Mouse (Mus musculus) left cerebral cortex, adult 18-20 months (tissue): ENCODE measurements at regions not wholly inside any gene's neighbourhood (a gene's known extent, or its start where the extent isn't known, plus 50 kb on each side); places are given as distances from the start of the nearest gene placed in this dataset.

Experiments
- DNase-seq, 2 experiments: peaks; one replicate each; pipeline ENCODE4 v3.0.0; 2021 to 2022; ENCODE audit warnings: low spot score in 2 of 2, mixed read lengths in 1 of 2

DNA sequence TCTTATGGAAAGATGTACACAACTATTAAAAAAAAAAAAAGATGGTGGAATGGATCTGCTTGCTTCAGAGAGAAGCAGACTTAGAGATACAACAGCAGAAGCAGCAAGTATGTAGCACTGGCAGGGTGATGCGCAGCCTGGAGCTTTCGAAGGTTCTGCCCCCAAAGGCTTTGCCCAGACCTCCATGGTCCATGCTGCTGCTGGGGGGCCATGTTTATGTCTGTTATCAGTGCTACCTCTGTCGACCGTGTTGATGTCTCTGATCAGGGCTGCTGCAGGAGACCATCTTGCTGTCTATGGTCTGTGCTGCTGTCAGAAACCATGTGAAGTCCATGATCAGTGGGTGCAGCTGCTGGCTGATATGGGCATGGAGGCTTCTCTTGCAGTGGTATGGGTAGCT lies 88.6 kb upstream of the Fam189a1 start:
- DNase-seq = no peak

DNA sequence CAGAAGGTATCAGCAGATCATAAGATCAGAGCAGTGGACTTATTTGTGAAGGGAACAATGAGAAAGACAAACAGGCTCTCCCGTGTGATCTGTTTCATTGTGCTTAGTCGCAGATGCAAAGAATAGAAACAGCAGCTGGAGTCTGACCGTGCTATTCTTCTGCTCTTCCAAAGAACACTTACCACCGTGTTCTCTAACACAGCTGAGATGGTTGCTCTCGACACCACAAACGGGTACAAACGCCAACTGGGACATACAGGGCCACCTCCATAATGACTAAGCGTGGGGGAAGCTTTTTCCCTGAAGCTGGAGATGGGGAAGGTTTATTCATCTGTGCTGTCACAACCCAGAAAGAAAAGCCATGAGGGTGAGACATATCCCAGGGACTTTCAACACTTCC lies 84.8 kb upstream of the Fam189a1 start:
- peak; percentile 50 to 51 for DNase-seq

DNA sequence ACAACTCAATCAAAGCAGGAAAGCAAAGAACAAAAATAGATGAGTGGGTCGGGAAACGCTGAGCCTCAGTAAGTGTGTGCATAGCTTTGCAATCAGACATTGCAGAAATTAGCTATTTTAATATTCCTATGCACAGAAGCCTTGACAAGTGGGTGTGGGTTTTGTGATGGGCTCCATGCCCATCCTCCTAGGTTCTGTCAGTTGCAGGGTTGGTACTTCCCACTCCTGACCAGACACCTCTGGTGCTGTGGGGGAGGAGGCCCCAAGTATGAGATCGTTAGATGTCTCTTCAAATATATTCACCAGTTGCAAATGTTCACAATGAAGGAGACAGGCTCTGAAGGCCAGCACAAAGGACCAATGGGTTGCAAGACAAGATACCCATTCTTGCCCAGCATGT lies 79.3 kb upstream of the Fam189a1 start:
- peak in 1 of 2 experiments; percentile 56 for DNase-seq

DNA sequence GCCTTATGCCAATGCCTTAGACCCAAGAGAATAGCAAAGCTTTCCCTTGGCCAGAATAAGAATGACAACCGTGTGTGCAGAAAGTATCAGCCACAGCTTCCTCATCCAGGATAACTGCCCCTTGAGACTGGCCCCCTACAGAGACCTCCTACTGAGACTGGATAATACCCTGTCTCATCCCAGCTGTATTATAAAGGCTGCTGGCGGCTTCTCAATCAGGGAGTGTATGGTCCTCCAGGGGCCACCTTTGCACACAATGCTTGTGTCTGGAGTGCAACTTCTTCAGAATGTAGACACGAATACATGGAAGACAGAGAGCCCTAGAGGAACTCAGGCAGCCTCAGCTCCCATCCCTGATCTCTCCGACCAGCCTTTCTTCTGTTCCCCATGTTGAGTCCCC lies 77.3 kb upstream of the Fam189a1 start:
- DNase-seq = no peak

DNA sequence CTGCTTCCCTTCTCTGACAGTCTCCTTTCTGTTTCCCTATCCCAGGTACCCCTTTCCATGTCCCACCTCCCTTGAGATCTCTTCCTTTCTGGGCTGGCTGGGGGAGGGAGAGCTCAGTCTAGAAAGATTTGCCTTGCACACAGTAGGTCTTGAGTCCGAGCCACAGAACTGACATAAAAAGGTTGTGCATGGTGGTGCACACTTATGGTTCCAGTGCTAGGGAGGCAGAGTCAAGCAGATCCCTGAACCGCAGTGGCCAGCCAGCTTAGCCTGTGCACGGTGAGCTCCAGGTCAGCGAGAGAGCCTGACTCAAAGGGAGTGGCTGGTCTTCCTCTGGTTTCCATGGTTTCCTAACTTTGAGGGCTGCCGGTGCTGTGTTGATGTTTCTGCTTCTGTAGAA lies 72.9 kb upstream of the Fam189a1 start:
- DNase-seq = no peak

DNA sequence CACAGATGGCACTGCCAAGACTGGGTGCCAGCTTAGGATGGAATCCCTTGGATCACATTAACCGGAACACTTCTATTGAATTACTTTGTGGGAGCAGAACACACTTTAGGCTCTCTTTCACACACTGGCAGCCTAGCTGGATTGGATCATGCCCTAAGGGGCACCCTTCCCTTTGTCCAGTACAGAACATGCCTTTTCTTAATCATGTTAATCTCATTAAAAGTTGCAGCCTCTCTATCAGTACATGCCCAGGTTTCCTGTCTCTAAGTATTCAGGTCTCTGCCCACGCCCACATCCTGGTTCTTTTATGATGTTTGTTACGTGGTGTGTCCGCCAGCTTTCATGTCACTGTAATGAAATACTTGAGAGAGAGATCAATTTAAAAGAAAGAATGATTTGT lies 69.8 kb upstream of the Fam189a1 start:
- no peak for DNase-seq

DNA sequence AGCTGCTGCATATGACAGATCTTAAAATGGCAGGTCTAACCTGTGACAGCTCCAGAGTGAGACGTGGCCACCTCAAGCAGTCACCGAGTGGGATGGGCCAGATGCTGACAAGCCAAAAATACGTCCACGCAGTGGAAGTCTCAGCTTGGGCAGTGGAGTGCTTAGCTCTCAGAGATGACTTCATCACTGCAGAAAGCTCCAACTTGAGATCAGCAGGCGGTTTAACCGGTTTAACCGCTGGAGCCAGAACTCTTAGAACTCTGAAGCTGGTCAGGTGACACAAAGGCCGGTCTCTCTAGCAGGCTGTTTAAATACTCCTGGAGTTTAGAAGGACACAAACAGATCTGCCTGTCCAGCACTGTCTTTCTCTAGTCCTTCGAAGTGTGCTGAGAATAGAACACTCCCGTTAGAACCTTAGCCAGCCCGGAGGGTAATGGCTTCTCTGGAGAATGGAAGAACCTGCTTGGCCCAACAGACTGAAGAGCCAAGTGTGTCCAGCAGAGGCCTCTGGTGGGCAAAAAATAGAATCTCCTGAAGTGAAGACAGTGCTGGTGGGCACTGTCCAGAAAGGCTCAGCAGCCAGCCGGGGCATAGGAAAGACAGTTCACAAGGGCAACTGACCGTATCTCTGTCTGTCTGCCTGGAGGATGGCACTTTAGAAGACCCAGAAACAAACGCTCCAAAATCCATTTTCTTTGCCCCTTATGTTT lies 57.0 kb upstream of the Fam189a1 start:
- DNase-seq = peak in 1 of 2 experiments; percentile 9

DNA sequence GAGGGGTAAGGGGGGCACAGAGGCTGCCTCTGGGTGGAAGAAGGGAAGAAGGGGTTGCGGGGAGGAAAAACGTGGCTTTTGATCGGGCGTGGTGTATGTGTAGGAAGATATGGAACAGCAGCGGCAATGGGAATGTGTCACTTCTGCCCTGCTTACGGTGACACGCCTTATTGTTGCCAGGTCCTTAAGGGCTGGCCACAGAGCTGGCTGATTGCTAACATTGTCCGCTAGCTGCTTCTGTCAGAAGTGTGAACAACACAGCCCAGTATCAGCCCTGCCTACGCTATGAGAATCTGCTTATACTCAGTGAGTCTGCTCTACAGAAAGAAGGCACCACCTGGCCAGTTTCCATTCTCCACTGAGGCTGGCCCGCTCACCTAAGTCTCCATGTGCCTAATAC lies 50.9 kb upstream of the Fam189a1 start:
- no peak for DNase-seq
